Mouse (Mus musculus): Measurements from ENCODE around the gene Abi1.

DNA sequence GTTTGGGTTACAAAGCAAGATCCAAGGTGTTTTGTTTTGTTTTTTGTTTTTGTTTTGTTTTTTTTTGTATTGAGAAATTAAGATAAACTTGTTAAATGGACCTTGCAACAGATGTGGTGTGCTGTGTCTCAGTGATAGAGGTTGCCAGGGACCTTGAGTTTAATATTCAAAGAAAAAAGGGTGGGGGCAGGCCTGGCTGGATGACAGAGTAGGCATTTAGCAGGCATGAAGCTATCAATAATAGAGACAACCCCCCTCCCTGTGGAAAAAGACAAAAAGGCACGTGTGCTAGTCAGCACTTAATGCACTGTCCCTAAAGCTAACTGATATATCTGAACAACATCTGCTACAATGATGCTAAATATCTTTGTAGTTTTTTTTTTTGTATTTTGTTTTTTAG, 31.4 kb upstream of the Abi1 start:
- TF ChIP-seq CTCF (IDR thresholded peaks at IDR 0.05; ENCODE audit: insufficient read depth, low read depth, low read length): no peak
- no peak for TF ChIP-seq POLR2A (IDR thresholded peaks at IDR 0.05; ENCODE audit: insufficient read depth, low read depth, low read length)
